Mouse (Mus musculus) lung, postnatal 0 days (tissue): ENCODE measurements around the gene Mpzl3. TPM values are rescaled to one million over a fixed set of nuclear protein-coding genes. Genes with fewer than 3 reads are reported as not detected.

Experiments
- ATAC-seq: fragments of 200-750 bp; cut with Nextera tagmentation; 2 replicates; pipeline ENCODE4 v1.8.0; 2017; ENCODE audit warnings: moderate library complexity
- DNase-seq: peaks from one replicate; pipeline ENCODE4 v3.0.0-alpha.2; 2016; ENCODE audit warnings: low spot score
- H3K27ac ChIP-seq: fragments of 300-500 bp; sonication (generic); 2 replicates; pipeline ENCODE4 v1.5.1; 2014; ENCODE audit warnings: antibody characterized with exemption, mild to moderate bottlenecking, low read length, mixed read lengths
- H3K27me3 ChIP-seq: fragments of 300-500 bp; sonication (generic); replicated peaks from 2 replicates; pipeline ENCODE4 v1.6.1; 2014; ENCODE audit warnings: low read length, mixed read lengths; ENCODE audit not compliant: insufficient read depth
- H3K36me3 ChIP-seq: fragments of 300-500 bp; sonication (generic); 2 replicates; pipeline ENCODE4 v1.6.1; 2014; ENCODE audit warnings: low read length, mixed read lengths; ENCODE audit not compliant: insufficient read depth
- H3K4me1 ChIP-seq: fragments of 300-500 bp; sonication (generic); 2 replicates; pipeline ENCODE4 v1.6.1; 2014; ENCODE audit warnings: antibody characterized with exemption, low read depth, low read length, mixed read lengths; ENCODE audit not compliant: insufficient read depth
- H3K4me2 ChIP-seq: fragments of 300-500 bp; sonication (generic); replicated peaks from 2 replicates; pipeline ENCODE4 v1.6.1; 2014; ENCODE audit warnings: low read depth, mild to moderate bottlenecking, low read length, moderate library complexity, mixed read lengths
- H3K4me3 ChIP-seq: fragments of 300-500 bp; sonication (generic); 2 replicates; pipeline ENCODE4 v1.5.1; 2014; ENCODE audit warnings: low read depth, low read length
- H3K9ac ChIP-seq: fragments of 300-500 bp; sonication (generic); replicated peaks from 2 replicates; pipeline ENCODE4 v1.6.1; 2014; ENCODE audit warnings: low read depth, mild to moderate bottlenecking
- H3K9me3 ChIP-seq: fragments of 300-500 bp; sonication (generic); 2 replicates; pipeline ENCODE4 v1.6.1; 2016; ENCODE audit warnings: low read length, mixed read lengths
- CTCF ChIP-seq: IDR thresholded peaks from 2 replicates; pipeline ENCODE4 v1.5.1; 2016; ENCODE audit warnings: antibody characterized with exemption, mild to moderate bottlenecking
- EP300 ChIP-seq: IDR thresholded peaks from 2 replicates; pipeline ENCODE4 v1.6.1; 2016; ENCODE audit warnings: antibody characterized with exemption, mild to moderate bottlenecking, control low read depth
- WGBS: fragments of 180-500 bp; shearing (Covaris S2); extraction: QIAGEN DNeasy Blood & Tissue Kit; methylation state at CpG from one replicate; pipeline ENCODE4 v1.1.7; 2014; 5-methylcytosine and 5-hydroxymethylcytosine counted together
- polyA plus RNA-seq: library from polyadenylated mRNA; unstranded; fragments of >200 nt; fragmentation: Nextera tagmentation; extraction: Ambion mirVana; gene quantifications from 2 replicates; pipeline ENCODE4 v1.2.1, GENCODE M21; 2015

Mpzl3 gene
- polyA plus RNA-seq = 2.0 and 2.2 TPM in 2 replicates

DNA sequence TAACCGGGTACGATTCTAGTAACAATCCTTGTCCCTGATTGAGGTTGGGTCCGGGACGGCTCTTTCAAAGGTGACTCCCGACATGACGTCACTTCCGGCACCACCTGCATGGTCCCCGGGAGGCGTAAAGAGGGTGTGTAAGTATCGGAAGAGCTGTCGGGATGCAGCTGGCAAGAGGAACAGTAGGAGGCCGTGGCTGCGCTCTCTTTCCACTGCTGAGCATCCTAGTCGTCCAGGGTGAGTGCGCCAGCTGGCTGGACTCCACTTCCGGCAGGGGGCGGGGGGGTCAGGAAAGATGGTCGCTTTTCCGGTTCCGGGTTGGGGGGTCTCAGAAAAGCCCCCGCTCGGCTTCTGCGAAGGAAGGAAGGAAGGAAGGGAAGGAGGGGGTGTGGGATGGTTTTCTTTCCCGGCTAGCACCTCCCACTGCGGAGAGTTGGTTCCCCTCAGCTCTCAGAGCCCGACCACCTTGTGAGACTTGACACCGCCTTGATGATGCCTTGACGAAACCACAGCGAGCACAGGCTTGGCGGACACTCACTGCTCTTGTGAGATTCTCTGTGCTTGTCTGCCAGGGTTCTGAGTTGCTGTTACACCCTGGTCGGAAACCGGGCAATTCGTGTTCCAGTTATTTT is at the start of gene Mpzl3:
Mpzl3 (plus strand) TSS at position 105 of the 632 bp plus-strand sequence.
- Histone ChIP-seq H3K4me1 (no peaks in the 10 kb centered on the region; the same call in 1 of the 2 replicates), H3K36me3 (no peaks in the 10 kb centered on the region), H3K9me3 (no peaks in the 10 kb centered on the region), H3K4me2 (peak within 1 kb of the TSS; percentile 59), H3K4me3 (peak within 1 kb of the TSS; percentile 60), H3K27ac (peak within 1 kb of the TSS; percentile 82), H3K9ac (peak within 1 kb of the TSS; percentile 13; the same call in 1 of the 2 replicates), H3K27me3 (no peaks in the 10 kb centered on the region)
- ATAC-seq (peak; percentile 92), DNase-seq (peak; percentile 87)
- under 1% methylated on average over 33 of the region's 33 CpGs for WGBS
- TF ChIP-seq CTCF (peak; percentile 17; the same call in 1 of the 2 replicates), EP300 (peak; percentile 46; the same call in 1 of the 2 replicates)

DNA sequence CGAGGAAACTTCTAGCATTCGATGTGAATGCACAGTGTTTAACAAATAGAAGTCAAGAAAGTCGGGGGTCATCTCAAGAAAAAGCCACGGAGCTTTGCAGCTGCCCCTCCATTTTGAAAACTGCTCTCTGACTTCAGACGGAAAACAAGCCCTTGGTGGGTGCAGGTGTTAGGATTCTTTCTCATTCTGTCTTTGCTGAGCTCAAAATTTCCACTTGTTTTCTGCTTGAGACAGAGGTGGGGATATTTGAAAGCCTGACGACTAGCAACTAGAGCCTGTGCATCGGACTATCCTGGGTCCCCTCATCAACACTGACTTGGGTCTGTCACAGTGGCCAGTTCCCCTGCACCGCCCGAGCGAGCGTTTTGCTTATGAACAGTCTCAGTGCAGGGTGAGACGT is 47.6 kb upstream of the Mpzl3 start:
- Histone ChIP-seq H3K9ac (no peak overlapping the region), H3K4me3 (no peak overlapping the region), H3K9me3 (no peaks in the 10 kb centered on the region), H3K27me3 (no peaks in the 10 kb centered on the region), H3K27ac (no peak overlapping the region), H3K4me1 (no peaks in the 10 kb centered on the region), H3K36me3 (no peaks in the 10 kb centered on the region), H3K4me2 (no peak overlapping the region)
- DNase-seq = no peak
- WGBS = 58% methylated on average over 12 of the region's 12 CpGs
- no peak for ATAC-seq
- TF ChIP-seq CTCF = no peak
- TF ChIP-seq EP300 = no peak

DNA sequence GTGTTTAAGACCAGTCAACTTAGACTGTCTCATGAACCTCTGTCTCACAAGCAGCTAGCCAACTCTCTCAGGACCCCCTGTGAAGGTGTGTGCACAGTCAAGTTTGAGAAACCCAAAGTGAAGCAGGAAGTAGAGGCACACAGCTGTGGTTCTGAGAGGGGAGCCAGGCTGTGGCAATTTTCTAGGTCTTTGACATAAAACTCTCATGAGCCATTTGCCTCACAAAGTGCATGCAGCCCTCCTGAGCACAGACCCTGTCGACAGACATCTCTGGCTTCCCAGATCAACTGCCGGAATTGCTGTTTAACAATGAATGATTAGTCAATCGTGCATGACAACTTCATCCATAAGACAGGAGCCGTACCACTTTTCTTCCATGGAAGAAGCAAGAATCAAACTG is 46.6 kb upstream of the Mpzl3 start:
- Histone ChIP-seq H3K4me2 (no peak overlapping the region), H3K9ac (no peak overlapping the region), H3K27me3 (no peaks in the 10 kb centered on the region), H3K36me3 (no peaks in the 10 kb centered on the region), H3K4me3 (no peak overlapping the region), H3K9me3 (no peaks in the 10 kb centered on the region), H3K4me1 (no peaks in the 10 kb centered on the region), H3K27ac (no peak overlapping the region)
- TF ChIP-seq EP300 (no peak), CTCF (no peak)
- DNase-seq (no peak), ATAC-seq (no peak)
- 82% methylated on average over 4 of the region's 4 CpGs for WGBS

DNA sequence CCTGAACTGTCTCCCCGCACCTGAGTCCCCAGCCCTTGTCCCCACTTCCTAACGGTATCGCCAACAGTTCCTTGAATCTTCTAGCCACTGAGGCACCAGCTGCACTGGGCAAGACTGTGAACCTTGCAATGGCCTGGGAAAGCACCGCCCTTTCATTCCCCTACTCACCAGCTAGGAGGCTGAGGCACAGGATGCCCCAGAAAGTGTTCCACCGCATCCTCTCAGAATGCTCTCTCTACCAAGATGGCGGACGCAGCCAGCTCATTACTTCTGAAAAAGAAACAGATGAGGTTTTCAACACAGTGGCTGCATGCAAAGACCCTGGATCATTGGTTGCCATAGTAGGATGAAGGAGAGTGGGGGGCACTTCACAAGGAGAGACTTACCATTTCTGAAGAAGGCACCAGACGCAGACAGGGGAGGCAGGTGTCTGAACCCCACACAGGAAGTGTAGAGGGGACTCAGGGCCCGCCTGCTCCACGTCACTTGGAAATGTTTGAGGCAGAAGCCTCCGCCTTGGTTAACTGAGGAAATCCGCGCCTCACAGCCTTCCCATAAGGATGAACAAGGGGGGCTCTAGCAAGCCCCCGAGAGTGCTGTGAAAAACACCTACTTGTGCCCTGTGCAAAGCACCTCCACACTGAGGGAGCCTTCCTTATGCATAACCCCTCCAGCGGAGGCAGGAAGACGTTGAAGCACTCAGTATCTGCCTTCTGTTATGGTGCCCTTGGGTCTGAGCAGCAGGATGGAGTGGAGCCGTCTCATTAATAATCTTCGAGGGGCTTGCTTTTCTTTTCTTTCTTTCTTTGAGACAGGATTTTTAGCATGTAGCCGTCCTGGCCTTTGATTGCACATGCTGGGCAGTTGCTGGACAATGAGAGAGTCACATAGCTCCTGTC is 45.6 kb upstream of the Mpzl3 start, which contains the start of gene Cd3e:
Cd3e (minus strand) TSS at position 448 of the 899 bp plus-strand sequence.
- no peaks in the 10 kb centered on the region for H3K36me3 ChIP-seq
- 82% methylated on average over 19 of the region's 19 CpGs for WGBS
- H3K4me3 ChIP-seq = no peak within 1 kb of the TSS
- DNase-seq (no peak), ATAC-seq (no peak)
- H3K4me1 ChIP-seq = no peaks in the 10 kb centered on the region
- no peaks in the 10 kb centered on the region for H3K27me3 ChIP-seq
- H3K9me3 ChIP-seq = no peaks in the 10 kb centered on the region
- no peak within 1 kb of the TSS for H3K9ac ChIP-seq
- no peak for TF ChIP-seq CTCF
- no peak for TF ChIP-seq EP300
- H3K27ac ChIP-seq = no peak within 1 kb of the TSS
- H3K4me2 ChIP-seq = no peak within 1 kb of the TSS

DNA sequence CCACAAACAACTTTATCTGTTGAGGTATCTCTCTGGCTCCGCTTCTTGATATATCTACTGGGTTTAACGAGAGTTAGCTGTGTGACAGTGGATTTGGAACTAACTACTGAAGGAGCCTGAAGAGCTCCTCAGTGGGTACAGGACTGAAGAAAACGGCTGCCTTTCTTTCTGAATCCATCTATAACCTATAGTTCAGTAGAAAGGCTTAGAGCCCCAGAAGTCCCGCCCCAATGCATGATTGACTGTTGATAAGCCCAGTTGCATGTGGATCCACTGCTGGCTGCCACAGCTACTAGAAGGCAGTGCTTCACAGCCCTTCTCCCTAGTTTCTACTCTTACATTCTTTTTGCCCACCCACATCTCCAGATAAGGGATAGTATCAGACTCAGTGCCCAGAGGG is 44.5 kb upstream of the Mpzl3 start:
- H3K9me3 ChIP-seq = no peaks in the 10 kb centered on the region
- no peak overlapping the region for H3K4me3 ChIP-seq
- no peak overlapping the region for H3K9ac ChIP-seq
- DNase-seq = peak; percentile 11
- TF ChIP-seq EP300 (no peak), CTCF (no peak)
- WGBS = 59% methylated on average over 4 of the region's 4 CpGs
- ATAC-seq = no peak
- no peaks in the 10 kb centered on the region for H3K36me3 ChIP-seq
- H3K4me2 ChIP-seq = no peak overlapping the region
- H3K4me1 ChIP-seq = no peaks in the 10 kb centered on the region
- no peaks in the 10 kb centered on the region for H3K27me3 ChIP-seq
- H3K27ac ChIP-seq = no peak overlapping the region

DNA sequence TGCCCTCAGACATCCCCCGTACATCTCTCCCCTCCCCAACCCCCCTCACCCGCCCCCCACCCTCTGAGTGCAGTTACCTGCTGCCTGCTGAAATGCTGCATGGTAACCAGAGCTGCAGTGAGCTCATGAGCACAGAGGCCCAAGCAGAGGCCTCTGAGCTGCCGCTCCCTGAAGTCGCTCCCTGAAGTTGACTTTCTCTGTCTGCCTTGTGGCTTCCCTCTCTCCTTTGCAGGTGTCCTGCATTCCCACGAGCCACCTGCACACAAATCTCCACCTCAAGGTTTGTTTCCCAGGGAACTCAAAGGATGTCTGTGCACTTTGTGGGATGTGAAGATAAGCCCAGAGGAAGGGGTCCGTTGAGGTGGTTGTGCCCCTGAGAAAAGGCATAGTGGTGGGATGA is 43.7 kb upstream of the Mpzl3 start:
- H3K9ac ChIP-seq = no peak overlapping the region
- H3K27ac ChIP-seq = no peak overlapping the region
- DNase-seq (no peak), ATAC-seq (no peak)
- no peaks in the 10 kb centered on the region for H3K36me3 ChIP-seq
- no peaks in the 10 kb centered on the region for H3K27me3 ChIP-seq
- H3K9me3 ChIP-seq = no peaks in the 10 kb centered on the region
- H3K4me3 ChIP-seq = no peak overlapping the region
- no peak overlapping the region for H3K4me2 ChIP-seq
- TF ChIP-seq CTCF (no peak), EP300 (no peak)
- 34% methylated on average over 6 of the region's 6 CpGs for WGBS
- no peaks in the 10 kb centered on the region for H3K4me1 ChIP-seq
